Mouse (Mus musculus) thymus, adult 2 months (tissue): ENCODE data around the gene Ubtd2. TPM values are rescaled to one million over a fixed set of nuclear protein-coding genes. Genes with fewer than 3 reads are reported as not detected.
"Not testable (repeated sequence)": the region's sequence is repeated elsewhere in the genome, so short reads cannot be mapped to it uniquely, and the experiment has no call there.

Source experiments
- DNase-seq: peaks from one replicate; pipeline ENCODE4 v3.0.0; 2021
- H3K27ac ChIP-seq: fragments of 200-500 bp; 2 replicates; pipeline ENCODE4 v1.5.1; 2012; ENCODE audit warnings: low read length, control low read depth; ENCODE audit not compliant: control insufficient read depth, insufficient read depth
- H3K27me3 ChIP-seq: fragments of 200-500 bp; 2 replicates; pipeline ENCODE4 v1.6.1; 2012; ENCODE audit warnings: mild to moderate bottlenecking, low read length, moderate library complexity, mixed read lengths; ENCODE audit not compliant: control insufficient read depth, insufficient read depth
- H3K36me3 ChIP-seq: fragments of 200-500 bp; 2 replicates; pipeline ENCODE4 v1.6.1; 2012; ENCODE audit warnings: mild to moderate bottlenecking, low read length, moderate library complexity; ENCODE audit not compliant: control insufficient read depth, insufficient read depth
- H3K4me1 ChIP-seq: fragments of 200-500 bp; replicated peaks from 2 replicates; pipeline ENCODE4 v1.6.1; 2012; ENCODE audit warnings: low read length; ENCODE audit not compliant: control insufficient read depth, insufficient read depth
- H3K4me3 ChIP-seq: fragments of 200-500 bp; 2 replicates; pipeline ENCODE4 v1.5.1; 2012; ENCODE audit warnings: mild to moderate bottlenecking, low read length, control low read depth, moderate library complexity; ENCODE audit not compliant: control insufficient read depth, insufficient read depth
- CTCF ChIP-seq: fragments of 200-500 bp; IDR thresholded peaks from 2 replicates; pipeline ENCODE4 v1.5.1; 2012; ENCODE audit warnings: mild to moderate bottlenecking, control low read depth, low read length, moderate library complexity, borderline replicate concordance; ENCODE audit not compliant: control insufficient read depth, poor library complexity, insufficient read depth; ENCODE audit errors: extremely low read depth
- POLR2A ChIP-seq: fragments of 200-500 bp; IDR thresholded peaks from 2 replicates; pipeline ENCODE4 v1.6.1; 2012; ENCODE audit warnings: mild to moderate bottlenecking, low read length, control low read depth, moderate library complexity; ENCODE audit not compliant: control insufficient read depth, poor library complexity, insufficient read depth; ENCODE audit errors: extremely low read depth
- WGBS: fragments of 180-500 bp; shearing (Covaris S2); methylation state at CpG from one replicate; pipeline ENCODE4 v1.1.7; 2018; 5-methylcytosine and 5-hydroxymethylcytosine counted together
- polyA plus RNA-seq: library from polyadenylated mRNA; depleted of rRNA; stranded (reverse); fragments of >200 nt; gene quantifications from 2 replicates; pipeline ENCODE4 v1.2.3, GENCODE M21; 2012

Gene Ubtd2
- polyA plus RNA-seq, 1 experiment: 9.1 TPM

DNA sequence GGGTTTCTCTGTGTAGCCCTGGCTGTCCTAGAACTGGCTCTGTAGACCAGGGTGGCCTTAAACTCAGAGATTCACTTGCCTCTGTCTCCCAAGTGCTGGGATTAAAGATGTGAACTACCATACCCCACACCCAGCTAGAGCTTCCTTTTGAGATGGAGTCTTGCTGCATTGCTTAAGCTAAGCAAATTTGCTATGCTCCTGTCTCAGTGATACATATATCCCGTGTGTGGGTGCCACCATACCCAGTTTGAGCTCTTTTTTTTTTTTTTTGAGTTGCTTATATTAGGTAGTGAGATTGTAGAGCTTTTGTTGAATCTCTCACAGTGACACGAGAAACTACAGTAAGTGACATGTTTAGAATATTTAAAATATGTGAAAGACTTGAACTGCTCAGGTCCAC lies 40.1 kb downstream of the Ubtd2 start:
- no peak for DNase-seq
- H3K27ac ChIP-seq: no peak overlapping the region
- no peaks in the 10 kb centered on the region for H3K27me3 ChIP-seq
- H3K4me3 ChIP-seq: no peak overlapping the region
- no peaks in the 10 kb centered on the region for H3K36me3 ChIP-seq
- WGBS: 88% methylated on average over 2 of the region's 2 CpGs
- TF ChIP-seq CTCF (no peak), POLR2A (no peak)
- H3K4me1 ChIP-seq: no peaks in the 10 kb centered on the region

GRCm38 (mm10) chr11:32498757-32499535 lies 43.8 kb downstream of the Ubtd2 start:
- TF ChIP-seq CTCF (no peak), POLR2A (no peak)

DNA sequence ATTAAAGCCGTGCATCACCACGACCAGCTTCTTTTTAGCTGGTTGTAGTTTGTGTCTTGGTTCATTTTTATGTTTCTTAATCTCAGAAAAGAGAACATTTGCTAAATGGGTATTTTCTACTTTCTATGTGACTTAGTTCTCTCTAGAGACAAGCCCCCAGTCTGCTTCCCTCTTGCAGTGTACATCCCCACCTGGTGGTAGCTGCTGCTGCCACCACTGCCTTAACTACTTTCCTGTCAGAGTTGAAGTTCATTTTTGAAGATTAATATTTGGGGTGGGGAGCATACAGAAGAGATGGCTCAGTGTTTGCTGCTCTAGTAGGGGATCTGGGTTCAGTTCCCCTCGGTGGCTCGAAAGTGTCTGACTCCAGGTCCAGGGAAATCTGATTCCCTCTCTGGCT lies 44.8 kb downstream of the Ubtd2 start:
- no peak for DNase-seq
- TF ChIP-seq CTCF (no peak), POLR2A (no peak)
- WGBS: 95% methylated on average over 4 of the region's 4 CpGs

More at GRCm38 (mm10) chr11:32498757-32499535, 43.8 kb downstream of the Ubtd2 start:
- DNase-seq: no peak
- no peaks in the 10 kb centered on the region for H3K4me1 ChIP-seq
- H3K4me3 ChIP-seq: no peak overlapping the region
- H3K36me3 ChIP-seq: no peaks in the 10 kb centered on the region
- no peak overlapping the region for H3K27ac ChIP-seq
- no peaks in the 10 kb centered on the region for H3K27me3 ChIP-seq
- 94% methylated on average over 7 of the region's 7 CpGs for WGBS

GRCm38 (mm10) chr11:32503711-32504110 lies 48.5 kb downstream of the Ubtd2 start:
- DNase-seq: no peak
- no peak overlapping the region for H3K27ac ChIP-seq
- 100% methylated on average over 2 of the region's 2 CpGs for WGBS
- H3K4me1 ChIP-seq: no peaks in the 10 kb centered on the region
- no peaks in the 10 kb centered on the region for H3K36me3 ChIP-seq
- no peak for TF ChIP-seq POLR2A
- no peak for TF ChIP-seq CTCF
- H3K4me3 ChIP-seq: no peak overlapping the region
- H3K27me3 ChIP-seq: no peaks in the 10 kb centered on the region

More for the DNA sequence above, 44.8 kb downstream of the Ubtd2 start:
- Histone ChIP-seq H3K36me3 (no peaks in the 10 kb centered on the region), H3K4me1 (no peaks in the 10 kb centered on the region), H3K4me3 (no peak overlapping the region), H3K27me3 (no peaks in the 10 kb centered on the region), H3K27ac (no peak overlapping the region)

- TF ChIP-seq POLR2A (no peak), CTCF (no peak)
- DNase-seq: no peak
- Histone ChIP-seq H3K4me3 (no peak overlapping the region), H3K27ac (no peak overlapping the region), H3K36me3 (no peaks in the 10 kb centered on the region), H3K4me1 (no peaks in the 10 kb centered on the region), H3K27me3 (no peaks in the 10 kb centered on the region)
- 86% methylated on average over 7 of the region's 7 CpGs for WGBS
Observed at GRCm38 (mm10) chr11:32505091-32505739, 50.0 kb downstream of the Ubtd2 start.

- no peak overlapping the region for H3K4me3 ChIP-seq
- 90% methylated on average over 1 of the region's 1 CpGs for WGBS
Observed at GRCm38 (mm10) chr11:32510930-32511329, 55.8 kb downstream of the Ubtd2 start.

DNA sequence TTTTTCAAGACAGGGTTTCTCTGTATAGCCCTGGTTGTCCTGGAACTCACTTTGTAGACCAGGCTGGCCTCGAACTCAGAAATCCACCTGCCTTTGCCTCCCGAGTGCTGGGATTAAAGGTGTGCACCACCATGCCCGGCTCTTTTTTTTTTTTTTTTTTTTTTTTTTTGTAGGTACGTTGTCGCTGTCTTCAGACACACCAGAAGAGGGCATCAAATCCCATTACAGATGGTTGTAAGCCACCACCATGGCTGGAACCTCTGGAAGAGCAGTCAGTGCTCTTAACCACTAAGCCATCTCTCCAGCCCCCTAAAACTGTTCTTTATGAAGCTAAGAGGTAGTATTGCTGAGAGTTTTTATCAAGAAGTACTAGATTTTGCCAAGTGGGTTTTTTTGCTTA lies 59.7 kb downstream of the Ubtd2 start:
- H3K4me3 ChIP-seq, DNase-seq, H3K27me3 ChIP-seq, H3K4me1 ChIP-seq, H3K27ac ChIP-seq, H3K36me3 ChIP-seq: not testable (repeated sequence)
- WGBS: 99% methylated on average over 4 of the region's 5 CpGs

More at GRCm38 (mm10) chr11:32510930-32511329, 55.8 kb downstream of the Ubtd2 start:
- TF ChIP-seq POLR2A (no peak), CTCF (no peak)
- H3K27ac ChIP-seq: no peak overlapping the region
- no peaks in the 10 kb centered on the region for H3K27me3 ChIP-seq
- H3K36me3 ChIP-seq: no peaks in the 10 kb centered on the region
- no peaks in the 10 kb centered on the region for H3K4me1 ChIP-seq
- DNase-seq: no peak
